Mouse (Mus musculus) bone marrow macrophage, adult 2 months (primary cell): ENCODE data around the gene Golm1.

Source experiments
- CTCF ChIP-seq: IDR thresholded peaks from 2 replicates; pipeline ENCODE4 v1.5.1; 2012; ENCODE audit warnings: low read depth, mild to moderate bottlenecking, low read length, moderate library complexity
- POLR2A ChIP-seq: IDR thresholded peaks from 2 replicates; pipeline ENCODE4 v1.6.1; 2012; ENCODE audit warnings: mild to moderate bottlenecking, low read depth, low read length, borderline replicate concordance

GRCm38 (mm10) chr13:59652651-59653050 lies 23.0 kb downstream of the Golm1 start:
- TF ChIP-seq POLR2A, result no peak
- TF ChIP-seq CTCF, result no peak
